Mouse (Mus musculus): ENCODE results near the gene AI593442.

The AI593442 gene

DNA sequence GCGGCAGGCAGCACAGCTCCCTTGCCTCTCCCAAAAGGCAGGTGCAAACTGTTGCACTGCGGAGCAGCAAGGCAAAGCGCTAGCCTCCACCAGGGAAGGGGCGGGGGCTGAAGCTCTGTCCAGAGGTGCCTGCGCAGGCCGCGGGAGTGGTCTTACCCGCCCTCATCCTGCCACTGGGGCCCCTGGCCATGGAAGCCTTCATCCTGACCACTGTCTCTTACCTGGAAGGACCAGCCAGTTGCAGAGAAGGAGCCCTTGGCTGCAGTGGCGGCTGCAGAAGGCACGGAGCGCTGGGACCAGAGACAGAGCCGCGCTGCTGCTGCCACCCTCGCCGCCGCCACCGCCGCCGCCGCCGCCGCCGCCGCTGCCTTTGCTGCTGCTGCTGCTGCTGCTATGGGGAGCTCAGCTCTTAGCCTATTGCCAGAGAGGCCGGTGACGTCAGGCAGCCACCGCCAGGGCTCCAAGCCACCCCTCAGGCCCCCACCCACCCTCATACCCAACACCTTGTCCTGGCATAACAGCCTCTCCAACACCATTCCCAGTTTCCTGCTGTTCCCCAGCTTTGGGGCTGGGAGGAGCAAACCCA lies at the start of gene AI593442:
TSS of gene AI593442 (minus strand) at position 419 of the 586 bp plus-strand sequence.
- DNase-seq (ENCODE audit: low read depth in 1 of 2, low spot score in 2 of 2) = no peak

DNA sequence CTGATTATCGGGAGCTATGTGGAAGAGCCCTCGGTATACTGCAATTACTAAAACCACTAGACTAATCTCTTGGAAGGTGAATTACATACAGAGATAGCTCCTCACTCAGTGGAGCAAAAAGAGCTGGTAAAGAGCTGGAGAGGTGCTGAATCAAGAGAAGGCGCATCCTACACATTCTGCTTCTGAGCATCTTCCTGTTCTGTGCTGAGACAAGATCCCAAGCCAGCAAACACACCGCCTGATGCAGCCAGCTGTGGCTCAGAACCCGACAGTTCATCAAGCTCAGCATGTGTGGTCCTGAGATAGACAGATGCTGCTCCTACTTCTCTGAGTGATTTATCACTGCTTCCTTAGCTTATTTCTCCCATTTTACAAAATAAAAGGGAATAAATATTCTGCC lies 49.2 kb upstream of the AI593442 start:
- no peak for DNase-seq (ENCODE audit: low read depth in 1 of 2, low spot score in 2 of 2)

DNA sequence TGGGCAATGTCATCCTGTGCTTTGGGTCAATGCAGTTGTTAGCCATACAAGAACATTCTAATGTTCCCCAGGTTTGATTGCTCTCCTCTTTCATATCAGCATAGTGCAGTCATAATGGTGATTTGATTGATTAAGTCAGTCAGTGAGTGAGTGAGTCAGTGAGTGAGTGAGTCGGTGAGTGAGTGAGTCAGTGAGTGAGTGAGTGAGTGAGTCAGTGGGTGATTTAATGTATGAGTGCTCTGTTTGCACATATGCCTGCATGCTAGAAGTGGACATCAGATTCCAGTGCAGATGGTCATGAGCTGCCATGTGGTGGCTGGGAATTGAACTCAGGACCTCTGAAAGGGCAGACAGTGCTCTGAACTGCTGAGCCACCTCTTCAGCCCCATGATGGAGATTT lies 43.0 kb upstream of the AI593442 start:
- DNase-seq (ENCODE audit: low read depth in 1 of 2, low spot score in 2 of 2) = no peak

DNA sequence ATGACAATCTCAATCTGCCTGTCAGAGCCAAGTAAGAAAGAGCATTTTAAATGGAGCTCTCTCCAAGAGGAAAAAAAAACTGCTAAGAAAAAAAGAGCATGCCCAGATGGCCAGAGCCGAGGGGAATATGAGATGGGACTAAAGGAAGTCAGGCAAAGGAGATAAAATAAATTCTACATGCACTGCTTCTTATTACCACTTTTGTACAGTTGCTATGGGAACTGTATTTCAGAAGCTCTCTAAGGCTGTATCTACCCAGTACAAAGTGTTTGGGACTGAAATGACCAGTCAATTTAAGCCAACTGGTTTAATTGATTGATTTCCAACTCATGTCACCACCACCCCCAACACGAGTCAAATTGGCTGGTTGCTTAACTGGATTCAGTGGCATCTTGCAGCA lies 40.0 kb upstream of the AI593442 start:
- DNase-seq (ENCODE audit: low read depth in 1 of 2, low spot score in 2 of 2) = no peak

DNA sequence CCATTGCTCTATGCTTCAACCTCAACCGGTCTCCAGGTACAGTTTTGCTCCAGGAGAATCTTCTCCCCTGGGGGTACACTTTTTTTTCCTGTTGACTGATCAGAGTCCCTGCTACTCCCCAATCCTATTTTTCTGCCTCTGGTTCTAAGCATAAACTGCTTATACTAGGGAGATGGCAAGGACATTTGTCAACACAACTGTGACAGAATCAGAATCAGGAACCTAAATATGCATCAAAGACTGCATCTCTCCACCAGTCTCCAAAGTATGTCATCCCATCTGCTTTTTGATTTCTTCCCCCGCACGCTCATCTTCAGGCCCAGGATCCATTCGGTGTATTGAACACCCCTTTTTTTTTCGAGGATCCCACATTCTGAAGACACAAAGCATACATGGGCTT lies 456 bp upstream of the AI593442 start:
- no peak for DNase-seq (ENCODE audit: low read depth in 1 of 2, low spot score in 2 of 2)

DNA sequence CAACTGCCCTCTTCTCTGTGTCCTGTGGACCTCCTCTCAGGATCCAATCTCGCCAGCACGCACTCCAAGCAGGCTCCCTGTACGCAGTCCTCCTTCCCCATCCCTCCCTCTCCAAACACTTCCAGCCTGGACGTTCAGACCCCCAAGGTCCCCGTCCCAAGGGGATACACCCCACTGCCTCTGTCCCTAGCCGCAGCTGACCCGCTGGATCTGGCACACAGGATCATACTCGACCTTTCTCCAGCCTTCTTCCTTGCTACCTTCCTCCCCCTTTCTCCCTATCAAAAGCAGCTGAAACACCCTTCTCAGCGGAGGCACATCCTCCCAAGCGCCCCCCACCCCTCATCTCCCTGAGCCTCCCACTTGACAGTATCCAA lies 753 bp downstream of the AI593442 start:
- DNase-seq (ENCODE audit: low read depth in 1 of 2, low spot score in 2 of 2) = no peak

DNA sequence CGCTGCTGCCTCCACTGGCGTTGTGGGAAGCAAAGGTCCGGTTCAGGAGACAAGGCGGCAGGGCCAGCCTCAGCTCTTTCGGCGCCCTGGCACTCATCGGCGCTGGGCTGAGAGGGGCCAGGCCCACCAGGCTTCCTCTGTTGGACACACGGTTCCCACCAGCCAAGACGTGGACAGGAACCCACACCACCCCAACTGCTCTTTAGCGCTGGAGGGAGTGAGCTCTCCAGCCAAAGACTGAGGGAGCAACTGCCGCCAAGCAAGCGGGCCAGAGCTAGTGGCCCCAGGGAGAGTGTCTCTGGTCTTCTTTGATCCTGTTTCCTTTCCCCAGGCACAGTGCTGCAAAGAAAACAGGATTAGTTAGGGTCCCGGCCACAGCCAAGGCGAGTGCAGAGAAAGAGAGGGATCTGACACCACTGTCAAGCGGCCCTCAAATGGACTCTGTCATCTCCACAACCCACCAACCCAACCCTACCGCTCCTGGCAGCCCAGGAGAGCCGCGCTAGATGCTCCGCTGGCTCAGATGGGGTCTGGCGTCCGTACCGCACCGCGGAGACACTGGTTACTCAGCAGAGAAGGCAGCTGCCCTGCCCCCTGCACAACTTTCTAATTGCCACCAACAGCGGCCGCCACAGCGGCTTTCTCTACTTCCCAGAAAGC lies 1.3 kb downstream of the AI593442 start:
- DNase-seq (ENCODE audit: low read depth in 1 of 2, low spot score in 2 of 2) = no peak

DNA sequence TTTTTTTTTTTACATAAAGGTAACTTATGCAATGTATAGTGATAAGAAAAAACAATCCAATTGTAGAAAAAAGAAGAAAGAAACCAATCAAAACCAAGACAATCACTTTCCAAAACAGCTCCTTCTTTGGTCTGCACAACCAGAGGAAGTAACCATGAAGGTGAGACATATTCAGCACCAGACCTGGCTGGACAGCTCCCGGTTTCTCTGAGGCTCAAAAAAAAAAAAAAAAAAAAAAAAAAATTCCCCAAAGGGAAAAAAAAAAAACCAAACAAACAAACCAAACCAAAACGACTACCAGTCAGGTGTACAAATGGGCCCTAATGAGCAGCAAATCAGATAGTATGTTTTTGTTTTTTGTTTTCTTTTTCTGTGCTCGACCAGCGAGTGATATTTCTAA lies 3.0 kb downstream of the AI593442 start:
- no peak for DNase-seq (ENCODE audit: low read depth in 1 of 2, low spot score in 2 of 2)

DNA sequence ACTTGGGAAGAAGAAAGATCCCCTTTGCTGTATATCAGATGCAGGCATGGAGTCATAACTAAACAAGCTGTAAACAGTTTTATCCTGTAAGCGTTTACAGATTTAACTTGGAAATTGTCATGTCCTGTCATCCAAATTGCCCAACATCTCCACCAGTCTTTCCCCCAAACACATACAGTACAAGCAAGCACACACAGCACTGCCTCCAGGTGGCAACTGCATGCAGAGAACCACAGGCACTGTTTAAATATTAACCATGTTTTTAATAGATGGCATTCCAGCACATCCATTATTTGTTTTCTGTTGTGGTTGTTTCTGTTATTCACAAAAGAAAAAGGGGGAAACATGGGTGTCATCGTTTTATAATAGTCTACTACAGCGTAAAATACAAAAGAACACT lies 3.6 kb downstream of the AI593442 start:
- no peak for DNase-seq (ENCODE audit: low read depth in 1 of 2, low spot score in 2 of 2)

DNA sequence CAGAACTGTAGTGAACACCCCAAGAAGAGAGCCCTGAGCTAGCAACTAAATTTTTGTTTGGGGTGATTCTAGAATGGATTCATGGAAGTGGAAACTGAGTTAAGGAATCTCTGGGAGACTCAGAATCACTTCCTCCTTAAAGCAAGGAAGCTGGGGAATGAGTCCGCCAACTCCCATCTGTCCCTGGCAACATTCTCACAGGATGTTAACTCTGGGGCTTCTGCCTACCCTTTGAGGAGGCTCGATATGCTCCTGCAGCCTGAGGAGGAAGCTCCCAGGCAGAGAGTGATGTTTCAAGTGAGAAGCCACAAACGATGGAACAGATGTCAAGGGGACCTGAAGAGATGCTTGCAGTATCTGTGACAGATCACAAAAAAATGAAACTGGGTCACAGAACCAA lies 18.2 kb downstream of the AI593442 start:
- no peak for DNase-seq (ENCODE audit: low read depth in 1 of 2, low spot score in 2 of 2)

DNA sequence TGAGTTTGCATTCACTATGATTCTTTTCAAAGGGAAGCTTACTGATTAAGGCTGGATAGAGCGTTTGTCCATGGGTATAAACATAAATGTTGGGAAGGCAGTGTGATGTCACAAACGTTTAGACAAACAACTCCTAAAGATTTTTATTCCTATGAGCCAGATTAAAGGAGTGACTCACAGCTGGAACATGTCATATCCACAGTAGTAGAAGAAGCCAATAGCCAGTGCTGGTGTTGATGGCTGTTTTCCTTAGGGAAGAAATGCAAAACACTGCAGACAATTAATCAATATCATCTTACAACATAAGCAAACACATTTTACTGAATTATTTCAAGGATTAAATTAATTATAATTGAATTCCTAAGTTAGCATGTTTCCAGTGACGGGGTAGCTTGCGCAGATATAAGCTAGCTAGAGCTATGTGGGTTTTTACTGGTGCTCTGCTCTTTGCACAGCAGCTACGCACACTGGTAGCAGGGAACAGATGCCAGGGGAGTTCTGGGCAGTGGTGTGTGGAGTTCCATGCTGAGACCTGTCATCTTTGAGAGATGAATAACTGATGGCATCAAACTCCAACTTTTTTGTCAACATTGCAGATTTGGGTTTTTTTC lies 29.1 kb downstream of the AI593442 start:
- no peak for DNase-seq (ENCODE audit: low read depth in 1 of 2, low spot score in 2 of 2)

DNA sequence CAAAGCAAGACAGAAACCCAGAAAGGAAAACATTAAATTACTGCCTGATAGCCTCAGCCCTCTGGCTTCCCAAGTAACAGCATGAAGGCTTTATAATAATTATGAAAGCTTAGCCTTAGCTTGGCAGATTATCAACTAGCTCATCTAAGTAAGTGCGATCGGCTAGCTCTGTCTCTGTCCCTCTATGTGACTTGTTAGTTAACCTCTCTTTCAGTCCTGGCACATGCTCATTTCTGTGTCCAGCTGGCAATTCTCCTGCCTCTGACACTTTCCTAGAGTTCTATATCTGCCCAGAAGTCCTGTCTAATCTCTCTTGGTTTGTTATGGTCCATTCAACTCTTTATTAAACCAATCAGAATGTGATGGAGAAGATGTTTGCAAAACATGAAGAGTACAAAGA lies 34.3 kb downstream of the AI593442 start:
- no peak for DNase-seq (ENCODE audit: low read depth in 1 of 2, low spot score in 2 of 2)

DNA sequence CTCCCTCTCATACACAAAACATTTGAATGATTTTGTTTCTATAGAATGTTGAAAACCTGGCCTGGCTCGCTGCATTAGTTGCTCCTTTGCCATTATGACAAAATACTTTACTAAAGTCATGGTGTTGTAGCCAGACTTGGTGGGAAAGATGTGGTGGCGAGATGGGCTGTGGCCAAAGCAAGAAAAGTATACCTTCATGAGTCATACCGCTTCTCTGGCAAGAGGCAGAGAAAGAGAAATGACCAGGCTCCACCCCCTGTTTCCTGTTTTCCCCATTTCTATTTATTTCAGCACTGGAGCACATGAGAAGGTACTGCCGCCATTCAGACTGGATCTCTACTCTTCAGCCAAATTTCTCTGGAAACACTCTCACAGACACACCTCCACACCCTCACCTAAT lies 35.0 kb downstream of the AI593442 start:
- DNase-seq (ENCODE audit: low read depth in 1 of 2, low spot score in 2 of 2) = no peak

DNA sequence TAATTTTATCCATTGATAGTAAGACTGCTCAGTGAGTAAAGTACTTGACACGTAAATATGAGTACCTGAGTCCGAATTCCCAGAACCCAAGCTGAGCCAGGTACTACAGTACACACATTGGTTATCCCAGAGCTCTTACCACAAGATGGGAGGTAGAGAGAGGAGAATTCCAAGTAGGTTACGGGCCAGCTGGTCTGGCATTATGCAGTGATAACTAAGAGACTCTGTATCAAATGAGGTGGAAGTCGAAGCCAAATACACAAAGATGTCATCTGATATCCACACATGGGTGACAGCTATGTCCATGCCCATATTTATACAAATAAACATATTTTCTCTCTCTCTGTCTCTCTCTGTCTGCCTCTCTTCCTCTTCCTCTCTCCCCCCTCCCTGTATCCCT lies 35.4 kb downstream of the AI593442 start:
- no peak for DNase-seq (ENCODE audit: low read depth in 1 of 2, low spot score in 2 of 2)

DNA sequence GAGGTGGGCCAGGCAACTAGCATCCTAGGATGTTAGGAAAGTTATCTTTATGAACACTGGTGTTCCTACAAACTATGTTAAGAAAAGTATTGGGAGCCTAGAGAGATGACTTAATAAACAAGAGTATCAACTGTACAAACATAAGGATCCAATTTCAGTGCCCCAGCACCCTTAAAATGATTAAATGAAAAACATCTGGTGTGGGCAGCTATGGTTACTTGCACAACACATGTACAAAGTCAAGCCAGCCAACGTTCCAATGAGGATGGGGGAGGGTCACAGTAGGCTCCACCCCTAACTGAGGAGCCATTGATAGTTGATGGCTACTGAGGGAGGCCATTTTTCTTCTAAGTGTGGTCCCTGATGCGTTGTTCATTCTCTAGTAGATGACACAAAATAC lies 43.6 kb downstream of the AI593442 start:
- no peak for DNase-seq (ENCODE audit: low read depth in 1 of 2, low spot score in 2 of 2)

DNA sequence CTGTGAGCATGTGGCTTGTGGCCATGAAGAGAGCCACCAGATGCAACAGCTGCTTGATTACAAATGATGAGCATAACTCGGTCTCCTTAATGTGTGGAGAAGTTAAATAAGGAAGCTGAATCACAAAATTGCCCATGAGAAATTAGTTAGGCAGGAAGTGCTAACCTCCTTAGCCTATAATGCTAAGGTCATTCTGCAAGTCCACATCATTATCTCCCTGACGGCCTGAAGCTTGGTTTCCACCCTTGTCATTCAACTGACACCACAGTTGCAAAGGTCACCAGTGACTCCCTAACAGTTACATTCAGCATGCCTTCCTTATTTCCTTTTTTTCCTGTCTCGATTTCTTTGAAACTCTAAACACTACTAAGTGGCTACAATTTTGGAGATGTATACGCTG lies 55.7 kb downstream of the AI593442 start:
- no peak for DNase-seq (ENCODE audit: low read depth in 1 of 2, low spot score in 2 of 2)
